Mouse (Mus musculus): ENCODE measurements at regions not wholly inside any gene's neighbourhood (a gene's known extent, or its start where the extent isn't known, plus 50 kb on each side); places are given as distances from the start of the nearest gene placed in this dataset.

DNA sequence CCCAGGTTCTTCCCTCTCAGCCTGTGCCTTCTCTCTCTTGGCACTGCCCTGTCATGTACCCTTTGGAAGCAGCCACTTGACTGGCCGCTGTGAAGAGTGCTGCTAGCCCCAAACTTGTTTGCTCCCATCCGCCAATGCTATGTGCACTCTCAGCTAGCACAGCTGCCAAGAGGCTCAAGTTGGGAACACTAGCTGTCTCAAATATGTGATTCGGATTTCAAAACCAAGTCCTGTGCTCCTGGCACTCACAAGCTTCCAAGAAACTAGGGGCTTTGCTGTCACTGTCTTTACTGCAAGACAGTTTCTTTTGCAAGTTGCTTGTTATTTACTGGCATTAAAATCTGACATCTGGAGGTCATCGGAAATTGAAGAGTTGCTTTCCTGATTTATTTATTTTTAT lies 138.6 kb upstream of the Sgk1 start:
- TF ChIP-seq POLR2A (IDR thresholded peaks at IDR 0.05; ENCODE audit: control insufficient read depth, extremely low read depth, insufficient read depth, low read length, poor library complexity) (no peak), CTCF (IDR thresholded peaks at IDR 0.05; ENCODE audit: borderline replicate concordance, control insufficient read depth, extremely low read depth, insufficient read depth, low read length, poor library complexity) (no peak)

All from thymus, adult 2 months (tissue).